Mouse (Mus musculus) stomach, embryonic 16.5 days (tissue): ENCODE results near the gene Chpf2. TPM values are rescaled to one million over a fixed set of nuclear protein-coding genes. Genes with fewer than 3 reads are reported as not detected.
A peak's percentile ranks its signal among the peaks of the same experiment; 100 is the strongest.

Source experiments
- ATAC-seq: fragments of 200-750 bp; cut with Nextera tagmentation; 2 replicates; pipeline ENCODE4 v1.8.0; 2017; ENCODE audit warnings: moderate number of reproducible peaks, moderate TSS enrichment; ENCODE audit not compliant: insufficient read depth, low FRiP score
- H3K27ac ChIP-seq: fragments of 300-500 bp; sonication (generic); 2 replicates; pipeline ENCODE4 v1.5.1; 2014; ENCODE audit warnings: low read length
- H3K27me3 ChIP-seq: fragments of 300-500 bp; sonication (generic); 2 replicates; pipeline ENCODE4 v1.6.1; 2014; ENCODE audit warnings: low read length, control low read depth, mixed read lengths; ENCODE audit not compliant: control insufficient read depth, insufficient read depth
- H3K36me3 ChIP-seq: fragments of 300-500 bp; sonication (generic); 2 replicates; pipeline ENCODE4 v1.6.1; 2014; ENCODE audit warnings: low read length; ENCODE audit not compliant: control insufficient read depth, insufficient read depth
- H3K4me1 ChIP-seq: fragments of 300-500 bp; sonication (generic); 2 replicates; pipeline ENCODE4 v1.6.1; 2014; ENCODE audit warnings: low read length, control low read depth, mixed read lengths; ENCODE audit not compliant: control insufficient read depth, insufficient read depth
- H3K4me2 ChIP-seq: fragments of 300-500 bp; sonication (generic); 2 replicates; pipeline ENCODE4 v1.6.1; 2014; ENCODE audit warnings: low read depth, low read length, mixed read lengths
- H3K4me3 ChIP-seq: fragments of 300-500 bp; sonication (generic); replicated peaks from 2 replicates; pipeline ENCODE4 v1.5.1; 2014; ENCODE audit warnings: mild to moderate bottlenecking, low read length
- H3K9ac ChIP-seq: fragments of 300-500 bp; sonication (generic); 2 replicates; pipeline ENCODE4 v1.6.1; 2014; ENCODE audit warnings: low read length
- H3K9me3 ChIP-seq: fragments of 300-500 bp; sonication (generic); replicated peaks from 2 replicates; pipeline ENCODE4 v1.6.1; 2016; ENCODE audit warnings: low read length, control low read depth; ENCODE audit not compliant: control insufficient read depth
- WGBS: fragments of 180-500 bp; shearing (Covaris S2); extraction: QIAGEN DNeasy Blood & Tissue Kit; methylation state at CpG from one replicate; pipeline ENCODE4 v1.1.7; 2014; 5-methylcytosine and 5-hydroxymethylcytosine counted together
- polyA plus RNA-seq: library from polyadenylated mRNA; unstranded; fragments of >200 nt; fragmentation: Nextera tagmentation; extraction: Ambion mirVana; gene quantifications from 2 replicates; pipeline ENCODE4 v1.2.1, GENCODE M21; 2015

Chpf2 gene
- 21.8 and 23.9 TPM in 2 replicates for polyA plus RNA-seq

- H3K4me2 ChIP-seq, result peak within 1 kb of the TSS; percentile 92
- ATAC-seq, result peak; percentile 87
- peaks cover 20% of the 10 kb centered on the region for H3K4me1 ChIP-seq
- H3K27ac ChIP-seq, result peak within 1 kb of the TSS; percentile 70
- H3K9me3 ChIP-seq, result no peaks in the 10 kb centered on the region
- H3K9ac ChIP-seq, result peak within 1 kb of the TSS; percentile 87
- H3K4me3 ChIP-seq, result peak within 1 kb of the TSS; percentile 90
- under 1% methylated on average over 43 of the region's 43 CpGs for WGBS
- H3K36me3 ChIP-seq, result no peaks in the 10 kb centered on the region
- no peaks in the 10 kb centered on the region for H3K27me3 ChIP-seq
Measured at GRCm38 (mm10) chr5:24586547-24587199, at the start of gene Chpf2. Gene Chpf2, plus strand, starts transcription at chr5:24586741.

DNA sequence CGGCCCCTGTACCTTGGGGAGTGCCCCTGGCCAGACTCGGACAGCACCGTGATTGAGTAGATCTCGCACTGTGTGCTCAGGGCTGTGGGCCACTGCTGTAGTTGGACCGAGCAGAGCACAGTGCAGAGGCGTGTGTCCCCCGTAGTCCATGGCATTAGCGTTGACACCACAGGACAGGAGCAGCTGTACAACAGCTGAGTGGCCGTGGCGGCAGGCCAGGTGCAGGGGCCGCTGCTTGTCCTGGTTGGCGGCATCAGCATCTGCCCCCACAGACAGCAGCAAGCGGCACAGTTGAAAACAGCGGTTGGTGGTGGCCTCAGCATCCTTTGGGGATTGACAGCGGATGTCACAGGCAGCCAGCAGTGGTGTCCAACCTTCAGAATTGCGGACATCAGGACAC lies 48.9 kb upstream of the Chpf2 start:
- no peaks in the 10 kb centered on the region for H3K27me3 ChIP-seq
- WGBS, result 66% methylated on average over 16 of the region's 16 CpGs
- H3K4me2 ChIP-seq, result no peak overlapping the region
- peaks cover 13% of the 10 kb centered on the region for H3K4me1 ChIP-seq
- no peaks in the 10 kb centered on the region for H3K9me3 ChIP-seq
- no peaks in the 10 kb centered on the region for H3K36me3 ChIP-seq
- ATAC-seq, result no peak
- H3K27ac ChIP-seq, result no peak overlapping the region
- H3K9ac ChIP-seq, result no peak overlapping the region
- H3K4me3 ChIP-seq, result no peak overlapping the region

GRCm38 (mm10) chr5:24539571-24540296 lies 46.8 kb upstream of the Chpf2 start:
- H3K27me3 ChIP-seq, result no peaks in the 10 kb centered on the region
- WGBS, result 81% methylated on average over 22 of the region's 22 CpGs
- no peaks in the 10 kb centered on the region for H3K36me3 ChIP-seq
- no peak overlapping the region for H3K4me2 ChIP-seq
- 0 out of 2 replicates have a peak, but pooled peaks have one; percentile 6 for ATAC-seq
- H3K9ac ChIP-seq, result no peak overlapping the region
- H3K9me3 ChIP-seq, result no peaks in the 10 kb centered on the region
- peaks cover 13% of the 10 kb centered on the region for H3K4me1 ChIP-seq
- no peak overlapping the region for H3K27ac ChIP-seq
- H3K4me3 ChIP-seq, result no peak overlapping the region

DNA sequence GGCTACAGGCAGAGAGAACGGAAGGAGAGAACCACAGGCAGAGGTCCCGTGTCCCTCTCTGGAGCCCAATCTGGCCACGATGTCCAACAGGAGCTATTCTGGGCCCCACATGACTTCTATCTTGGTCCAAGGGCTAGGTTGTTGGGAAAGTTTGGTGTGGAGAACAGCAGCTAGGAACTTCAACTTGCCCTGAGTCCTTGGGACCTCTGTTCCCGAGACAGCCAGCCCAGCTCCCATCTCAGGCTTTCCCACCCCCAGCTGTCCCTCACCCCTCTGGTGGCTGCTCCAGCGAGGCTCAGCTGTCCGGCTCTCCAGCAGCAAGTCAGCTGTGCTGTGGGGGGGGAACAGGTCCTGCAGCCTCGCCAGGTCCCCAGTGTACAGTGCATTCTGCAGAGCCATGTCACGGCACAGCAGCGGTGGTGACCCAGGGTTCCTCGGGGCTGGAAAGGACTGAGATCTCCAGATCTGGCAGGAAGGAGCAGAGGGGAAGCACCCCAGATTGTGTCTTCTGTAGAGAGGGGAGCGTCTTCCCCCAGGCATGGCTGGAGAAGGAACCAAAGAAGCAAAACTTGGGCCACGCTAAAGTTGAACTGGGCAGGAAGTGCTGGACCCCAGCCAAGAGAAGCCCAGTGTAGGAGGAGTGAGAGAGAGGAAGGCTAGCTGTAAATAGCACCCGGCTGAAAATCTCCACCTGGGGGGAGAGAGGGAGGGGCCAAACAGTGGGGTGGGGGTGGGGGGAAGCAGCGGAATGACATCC lies 46.0 kb upstream of the Chpf2 start, which contains the start of gene Asb10:
TSS of gene Asb10 (minus strand) at position 592 of the 757 bp plus-strand sequence.
- Histone ChIP-seq H3K4me2 (peak within 1 kb of the TSS; percentile 44), H3K9ac (peak within 1 kb of the TSS; percentile 52), H3K4me3 (peak within 1 kb of the TSS; percentile 25), H3K9me3 (no peaks in the 10 kb centered on the region), H3K4me1 (peaks cover 13% of the 10 kb centered on the region), H3K36me3 (no peaks in the 10 kb centered on the region), H3K27me3 (no peaks in the 10 kb centered on the region), H3K27ac (peak within 1 kb of the TSS; percentile 14; the same call in 1 of the 2 replicates)
- peak; percentile 52 for ATAC-seq
- WGBS, result 21% methylated on average over 14 of the region's 14 CpGs

- Histone ChIP-seq H3K27me3 (no peaks in the 10 kb centered on the region), H3K27ac (no peak overlapping the region), H3K4me3 (peak overlapping the region; percentile 25; the same call in 1 of the 2 replicates), H3K4me2 (peak overlapping the region; percentile 44), H3K9ac (no peak overlapping the region), H3K4me1 (peaks cover 13% of the 10 kb centered on the region), H3K9me3 (no peaks in the 10 kb centered on the region), H3K36me3 (no peaks in the 10 kb centered on the region)
- ATAC-seq, result no peak
- WGBS, result 10% methylated on average over 6 of the region's 6 CpGs
Measured at GRCm38 (mm10) chr5:24541144-24541569, 45.4 kb upstream of the Chpf2 start.

DNA sequence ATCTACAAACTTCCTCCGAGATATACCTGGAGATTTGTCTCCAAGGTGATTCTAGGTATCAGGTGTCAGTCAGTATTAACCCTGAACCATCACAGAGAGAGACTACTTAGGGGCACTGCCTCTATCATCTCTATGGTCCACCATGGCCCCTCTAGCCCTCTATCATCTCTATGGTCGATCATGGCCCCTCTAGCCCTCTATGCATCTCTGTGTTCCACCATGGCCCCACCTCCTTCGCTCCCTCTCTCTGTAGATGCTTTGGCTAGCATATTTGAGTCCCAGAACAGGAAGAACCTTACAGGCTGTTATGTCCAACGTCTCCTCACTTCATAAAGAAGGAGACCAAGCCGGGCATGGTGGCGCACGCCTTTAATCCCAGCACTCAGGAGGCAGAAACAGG lies 43.9 kb upstream of the Chpf2 start:
- no peaks in the 10 kb centered on the region for H3K9me3 ChIP-seq
- H3K27ac ChIP-seq, result no peak overlapping the region
- no peak for ATAC-seq
- no peak overlapping the region for H3K4me2 ChIP-seq
- WGBS, result 83% methylated on average over 7 of the region's 7 CpGs
- H3K4me1 ChIP-seq, result peaks cover 13% of the 10 kb centered on the region
- H3K4me3 ChIP-seq, result no peak overlapping the region
- H3K27me3 ChIP-seq, result no peaks in the 10 kb centered on the region
- H3K36me3 ChIP-seq, result no peaks in the 10 kb centered on the region
- H3K9ac ChIP-seq, result no peak overlapping the region

GRCm38 (mm10) chr5:24550598-24551316 lies 35.8 kb upstream of the Chpf2 start:
- peak; percentile 60 for ATAC-seq
- 27% methylated on average over 26 of the region's 26 CpGs for WGBS
- Histone ChIP-seq H3K9ac (no peak overlapping the region), H3K4me2 (peak overlapping the region; percentile 34), H3K36me3 (no peaks in the 10 kb centered on the region), H3K27ac (no peak overlapping the region), H3K27me3 (no peaks in the 10 kb centered on the region; the same call in 1 of the 2 replicates), H3K4me1 (peaks cover 8% of the 10 kb centered on the region; the same call in 1 of the 2 replicates), H3K4me3 (no peak overlapping the region), H3K9me3 (no peaks in the 10 kb centered on the region)

- Histone ChIP-seq H3K9me3 (no peaks in the 10 kb centered on the region), H3K36me3 (no peaks in the 10 kb centered on the region), H3K4me2 (peak overlapping the region; percentile 34), H3K27ac (no peak overlapping the region), H3K4me1 (peaks cover 8% of the 10 kb centered on the region; the same call in 1 of the 2 replicates), H3K27me3 (no peaks in the 10 kb centered on the region; the same call in 1 of the 2 replicates), H3K9ac (no peak overlapping the region), H3K4me3 (no peak overlapping the region)
- ATAC-seq, result no peak
- WGBS, result 37% methylated on average over 2 of the region's 2 CpGs
Measured at GRCm38 (mm10) chr5:24551317-24551688, 35.2 kb upstream of the Chpf2 start.
